Mouse (Mus musculus) C2C12 (cell line): ENCODE results near the gene Hrc. TPM values are rescaled to one million over a fixed set of nuclear protein-coding genes. Genes with fewer than 3 reads are reported as not detected.
"Not testable (repeated sequence)": the region's sequence is repeated elsewhere in the genome, so short reads cannot be mapped to it uniquely, and the experiment has no call there.

Experiments used
- H3K27me3 ChIP-seq: one replicate; pipeline ENCODE4 v1.6.1; 2011; ENCODE audit not compliant: control insufficient read depth, insufficient read depth, insufficient read length
- H3K36me3 ChIP-seq: one replicate; pipeline ENCODE4 v1.6.1; 2011; ENCODE audit not compliant: control insufficient read depth, insufficient read depth
- H3K4me3 ChIP-seq: one replicate; pipeline ENCODE4 v1.5.1; 2011; ENCODE audit warnings: mild to moderate bottlenecking, control low read depth; ENCODE audit not compliant: poor library complexity, insufficient read depth, severe bottlenecking
- H3K79me2 ChIP-seq: one replicate; pipeline ENCODE4 v1.6.1; 2011; ENCODE audit not compliant: control insufficient read depth, insufficient read depth
- H3K79me3 ChIP-seq: one replicate; pipeline ENCODE4 v1.6.1; 2011; ENCODE audit warnings: low read depth, control low read depth
- H3ac ChIP-seq: one replicate; pipeline ENCODE3; 2011; ENCODE audit warnings: low read depth; ENCODE audit not compliant: control insufficient read depth, insufficient read length
- CEBPB ChIP-seq: IDR thresholded peaks from one replicate; pipeline ENCODE4 v1.6.1; 2011; ENCODE audit warnings: low read depth, mild to moderate bottlenecking, control low read depth, moderate library complexity
- CTCF ChIP-seq: IDR thresholded peaks from one replicate; pipeline ENCODE4 v1.5.1; 2011; ENCODE audit not compliant: control insufficient read depth, insufficient read depth, insufficient read length
- FOSL1 ChIP-seq: IDR thresholded peaks from one replicate; pipeline ENCODE4 v1.8.0; 2011; ENCODE audit warnings: mild to moderate bottlenecking, low read length; ENCODE audit not compliant: poor library complexity, insufficient read depth, severe bottlenecking
- MAX ChIP-seq: IDR thresholded peaks from one replicate; pipeline ENCODE4 v1.6.1; 2011; ENCODE audit warnings: mild to moderate bottlenecking, control low read depth
- MYOD1 ChIP-seq: IDR thresholded peaks from one replicate; pipeline ENCODE4 v1.6.1; 2011; ENCODE audit warnings: low read depth; ENCODE audit not compliant: control insufficient read depth, insufficient read length
- MYOG ChIP-seq: IDR thresholded peaks from one replicate; pipeline ENCODE4 v1.6.1; 2011; ENCODE audit not compliant: control insufficient read depth, insufficient read length; ENCODE audit errors: extremely low read depth
- USF1 ChIP-seq: IDR thresholded peaks from one replicate; pipeline ENCODE4 v1.6.1; 2011; ENCODE audit warnings: low read depth, mild to moderate bottlenecking, control low read depth, moderate library complexity
- polyA plus RNA-seq: library from polyadenylated mRNA; unstranded; fragments of >200 nt; fragmentation: generic; extraction: Trizol; gene quantifications from one replicate; pipeline ENCODE4 v1.2.1, GENCODE M21; 2012; ENCODE audit warnings: missing spikeins

The Hrc gene
- polyA plus RNA-seq, 1 experiment: 0.51 TPM

DNA sequence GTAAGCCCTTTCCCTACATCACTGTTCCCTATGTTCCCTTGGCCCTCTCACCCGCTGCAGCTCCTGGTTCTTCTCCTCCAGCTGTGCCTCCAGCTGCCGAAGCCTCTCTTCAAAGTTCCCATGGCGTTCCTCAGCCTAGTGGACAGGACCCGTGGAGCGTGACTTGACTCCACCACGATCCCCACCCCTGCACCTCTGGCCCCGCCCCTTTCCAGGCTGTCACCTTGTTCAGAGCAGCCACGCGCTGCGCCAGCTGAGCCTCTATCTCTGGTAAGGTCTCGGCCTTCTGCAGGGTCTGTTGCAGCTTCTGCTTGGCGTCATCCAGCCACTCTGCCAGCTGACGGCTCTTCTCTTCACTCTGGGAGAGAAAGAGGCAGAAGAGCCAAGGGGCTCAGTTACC, 21.0 kb downstream of the Hrc start:
- H3K4me3 ChIP-seq: no peak overlapping the region
- no peak for TF ChIP-seq CTCF
- no peak for TF ChIP-seq CEBPB
- TF ChIP-seq MYOG: no peak
- no peak for TF ChIP-seq USF1
- TF ChIP-seq MYOD1: no peak
- no peak for TF ChIP-seq MAX
- H3K36me3 ChIP-seq: no peaks in the 10 kb centered on the region
- H3K79me2 ChIP-seq: no peaks in the 10 kb centered on the region
- no peaks in the 10 kb centered on the region for H3K79me3 ChIP-seq
- no peak overlapping the region for H3ac ChIP-seq
- H3K27me3 ChIP-seq: no peaks in the 10 kb centered on the region

DNA sequence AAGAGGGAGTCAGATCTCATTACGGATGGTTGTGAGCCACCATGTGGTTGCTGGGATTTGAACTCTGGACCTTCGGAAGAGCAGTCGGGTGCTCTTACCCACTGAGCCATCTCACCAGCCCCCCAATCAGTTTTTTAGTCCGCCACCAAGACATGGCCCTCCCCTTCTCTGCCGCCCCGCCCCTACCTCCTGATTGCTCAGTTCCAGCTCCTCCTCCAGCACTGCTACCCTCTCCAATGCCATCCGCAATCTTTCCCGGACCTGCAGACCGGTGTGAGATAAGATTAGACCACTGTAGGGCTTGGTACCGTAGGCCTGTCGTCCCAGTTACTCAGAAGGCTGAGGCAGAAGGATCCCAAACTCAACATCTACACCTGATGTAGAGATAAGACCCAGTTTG, 24.0 kb downstream of the Hrc start:
- not testable (repeated sequence) for H3K79me2 ChIP-seq, H3K79me3 ChIP-seq, H3ac ChIP-seq, H3K4me3 ChIP-seq, H3K27me3 ChIP-seq, H3K36me3 ChIP-seq

DNA sequence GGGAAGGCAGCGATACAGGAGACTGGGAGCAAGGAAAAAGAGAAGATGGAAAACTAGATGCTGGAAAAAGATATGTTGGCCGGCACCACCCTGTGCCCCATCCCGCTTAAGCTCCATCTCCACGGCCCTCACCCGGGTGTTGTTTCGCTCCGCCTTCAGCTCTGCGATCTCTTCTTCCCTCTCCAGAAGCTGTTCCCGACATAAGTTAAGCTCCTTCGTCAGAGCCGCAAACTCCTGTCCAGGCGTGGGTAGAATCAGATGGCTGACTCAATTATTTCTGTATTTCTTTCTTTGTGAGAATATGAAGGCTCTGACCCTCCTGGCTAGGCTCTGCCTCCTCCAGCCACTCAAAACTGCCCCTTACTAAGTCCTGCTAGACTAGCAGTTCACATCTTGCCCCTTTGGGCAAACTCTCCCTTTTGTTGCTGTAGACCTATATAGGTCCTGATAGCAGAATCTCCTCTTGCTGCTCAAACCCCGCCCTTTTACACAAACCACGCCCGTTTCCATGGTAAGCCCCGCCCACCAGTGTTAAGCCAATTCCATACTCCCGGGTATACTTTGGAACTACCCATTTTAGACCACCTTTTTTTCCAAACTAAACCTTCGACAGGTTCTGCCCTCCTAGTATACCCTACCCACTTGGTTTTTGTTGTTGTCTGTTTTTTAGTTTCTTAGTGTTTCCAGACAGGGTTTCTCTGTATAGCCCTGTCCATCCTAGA, 25.5 kb downstream of the Hrc start:
- Histone ChIP-seq H3K79me2 (no peaks in the 10 kb centered on the region), H3K36me3 (no peaks in the 10 kb centered on the region), H3ac (no peak overlapping the region), H3K4me3 (no peak overlapping the region), H3K79me3 (no peaks in the 10 kb centered on the region), H3K27me3 (no peaks in the 10 kb centered on the region)
- TF ChIP-seq MYOG (no peak), FOSL1 (no peak), MAX (no peak), MYOD1 (no peak), CTCF (no peak), USF1 (no peak), CEBPB (no peak)

DNA sequence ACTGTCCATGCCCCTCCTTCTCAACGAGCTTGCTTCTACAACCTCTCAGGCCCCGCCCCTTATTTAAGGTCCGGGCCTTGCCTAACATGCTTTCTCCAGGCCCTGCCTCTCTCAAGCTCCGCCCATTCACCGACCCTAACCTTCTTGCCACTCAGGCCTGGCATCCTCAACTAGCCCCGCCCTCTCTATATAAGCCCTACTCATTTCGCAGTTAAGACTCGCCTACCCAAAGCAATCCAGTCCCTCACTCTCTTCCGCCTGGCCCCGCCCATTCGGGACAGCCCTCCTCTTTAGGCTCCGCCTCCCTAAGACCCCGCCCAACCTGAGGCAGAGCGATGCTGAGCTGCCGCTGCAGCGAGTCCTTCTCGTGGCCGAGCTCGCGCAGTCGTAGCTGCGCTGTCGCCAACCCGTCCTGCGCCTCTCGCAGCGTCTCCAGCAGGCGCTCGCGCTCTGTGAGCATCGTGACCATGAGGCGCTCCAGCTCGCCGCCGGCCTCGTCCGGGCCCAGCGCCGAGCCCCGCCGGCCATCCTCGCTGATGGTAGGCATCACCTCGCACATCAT, 26.2 kb downstream of the Hrc start:
- Histone ChIP-seq H3K36me3 (no peaks in the 10 kb centered on the region), H3K4me3 (no peak overlapping the region), H3K79me2 (no peaks in the 10 kb centered on the region), H3K27me3 (no peaks in the 10 kb centered on the region), H3ac (peak overlapping the region; percentile 0), H3K79me3 (no peaks in the 10 kb centered on the region)
- TF ChIP-seq MAX (no peak), CTCF (no peak), MYOD1 (no peak), MYOG (no peak), CEBPB (no peak), USF1 (no peak), FOSL1 (no peak)

DNA sequence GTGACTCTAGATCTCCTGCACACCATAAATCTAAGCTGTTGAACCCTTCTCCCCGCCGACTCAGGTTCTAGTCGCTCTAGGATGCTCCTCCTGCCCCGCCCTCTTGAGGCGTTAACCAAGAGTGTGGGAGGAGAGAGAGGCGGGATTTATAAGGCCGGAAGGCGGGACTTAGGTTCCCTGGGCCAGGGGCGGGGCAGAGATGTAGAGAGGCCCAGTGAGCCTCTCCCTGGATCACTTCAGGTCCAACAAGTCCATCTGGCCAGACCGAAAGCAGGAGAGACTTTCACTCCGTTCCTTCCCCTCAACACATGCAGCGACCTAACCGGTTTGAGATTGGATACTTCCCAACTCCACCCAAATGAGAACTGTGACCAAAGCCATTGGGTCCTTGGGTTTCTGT, 27.7 kb downstream of the Hrc start:
- Histone ChIP-seq H3ac (no peak overlapping the region), H3K4me3 (no peak overlapping the region), H3K27me3 (no peaks in the 10 kb centered on the region), H3K79me3 (no peaks in the 10 kb centered on the region), H3K79me2 (no peaks in the 10 kb centered on the region), H3K36me3 (no peaks in the 10 kb centered on the region)
- no peak for TF ChIP-seq MYOD1
- no peak for TF ChIP-seq MAX
- no peak for TF ChIP-seq MYOG
- TF ChIP-seq CEBPB: no peak
- TF ChIP-seq CTCF: no peak
- TF ChIP-seq USF1: no peak
- no peak for TF ChIP-seq FOSL1

DNA sequence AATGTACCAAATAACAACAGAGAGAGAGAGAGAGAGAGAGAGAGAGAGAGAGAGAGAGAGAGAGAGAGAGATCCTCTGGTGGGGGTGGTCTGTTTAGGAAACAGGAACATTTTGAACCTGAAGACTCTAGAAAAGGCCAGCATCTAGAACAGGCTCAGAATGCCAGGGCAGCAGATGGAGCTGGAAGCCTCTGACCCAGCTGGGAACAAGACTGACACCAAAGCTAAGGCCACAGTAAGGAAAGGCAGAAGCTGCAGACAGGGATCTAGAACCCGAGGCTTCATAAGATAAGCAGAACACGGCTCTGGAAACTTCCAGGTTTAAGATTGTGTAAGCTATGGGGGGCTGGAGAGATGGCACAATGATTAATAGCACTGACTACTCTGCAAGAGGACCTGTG, 28.9 kb downstream of the Hrc start:
- no peak overlapping the region for H3K4me3 ChIP-seq
- H3K79me3 ChIP-seq: no peaks in the 10 kb centered on the region
- H3K79me2 ChIP-seq: no peaks in the 10 kb centered on the region
- no peak for TF ChIP-seq CEBPB
- no peak for TF ChIP-seq USF1
- no peak for TF ChIP-seq FOSL1
- TF ChIP-seq CTCF: no peak
- no peak for TF ChIP-seq MAX
- TF ChIP-seq MYOG: no peak
- no peak for TF ChIP-seq MYOD1
- no peaks in the 10 kb centered on the region for H3K27me3 ChIP-seq
- H3ac ChIP-seq: no peak overlapping the region
- no peaks in the 10 kb centered on the region for H3K36me3 ChIP-seq
